Mouse (Mus musculus) limb, embryonic 12.5 days (tissue): Measurements from ENCODE around the gene Tenm2. TPM values are rescaled to one million over a fixed set of nuclear protein-coding genes. Genes with fewer than 3 reads are reported as not detected.

Experiments used
- ATAC-seq: fragments of 200-750 bp; cut with Nextera tagmentation; 2 replicates; pipeline ENCODE4 v1.8.0; 2017; ENCODE audit warnings: low read depth, moderate TSS enrichment; ENCODE audit not compliant: insufficient number of reproducible peaks, insufficient read depth, low FRiP score, low TSS enrichment
- H3K27ac ChIP-seq: fragments of 300-500 bp; sonication (generic); 2 replicates; pipeline ENCODE4 v1.5.1; 2016; ENCODE audit warnings: mild to moderate bottlenecking, moderate library complexity
- H3K27me3 ChIP-seq: fragments of 300-500 bp; sonication (generic); 2 replicates; pipeline ENCODE4 v1.6.1; 2016; ENCODE audit warnings: mild to moderate bottlenecking, moderate library complexity
- H3K36me3 ChIP-seq: fragments of 300-500 bp; sonication (generic); 2 replicates; pipeline ENCODE4 v1.6.1; 2016; ENCODE audit warnings: mild to moderate bottlenecking, moderate library complexity
- H3K4me1 ChIP-seq: fragments of 300-500 bp; sonication (generic); replicated peaks from 2 replicates; pipeline ENCODE4 v1.6.1; 2016
- H3K4me2 ChIP-seq: fragments of 300-500 bp; sonication (generic); 2 replicates; pipeline ENCODE4 v1.6.1; 2016; ENCODE audit warnings: mild to moderate bottlenecking, moderate library complexity
- H3K4me3 ChIP-seq: fragments of 300-500 bp; sonication (generic); replicated peaks from 2 replicates; pipeline ENCODE4 v1.5.1; 2016; ENCODE audit warnings: mild to moderate bottlenecking
- H3K9ac ChIP-seq: fragments of 300-500 bp; sonication (generic); replicated peaks from 2 replicates; pipeline ENCODE4 v1.6.1; 2016; ENCODE audit warnings: mild to moderate bottlenecking, moderate library complexity
- H3K9me3 ChIP-seq: fragments of 300-500 bp; sonication (generic); 2 replicates; pipeline ENCODE4 v1.6.1; 2016; ENCODE audit warnings: mild to moderate bottlenecking, moderate library complexity
- WGBS: fragments of 180-500 bp; shearing (Covaris S2); methylation state at CpG from one replicate; pipeline ENCODE4 v1.1.7; 2016; 5-methylcytosine and 5-hydroxymethylcytosine counted together
- polyA plus RNA-seq: library from polyadenylated mRNA; unstranded; fragments of >200 nt; fragmentation: Nextera tagmentation; extraction: Ambion mirVana; gene quantifications from 2 replicates; pipeline ENCODE4 v1.2.1, GENCODE M21; 2016

The Tenm2 gene
- polyA plus RNA-seq, 1 experiment from 2014 or later, result 0.94 TPM

GRCm38 (mm10) chr11:36078391-36078790, 1157.4 kb downstream of the Tenm2 start:
- Histone ChIP-seq H3K4me1 (peaks cover 11% of the 10 kb centered on the region), H3K36me3 (no peaks in the 10 kb centered on the region), H3K27ac (no peak overlapping the region), H3K9ac (no peak overlapping the region), H3K27me3 (peaks cover 12% of the 10 kb centered on the region; the same call in 1 of the 2 replicates), H3K4me2 (no peak overlapping the region), H3K9me3 (no peaks in the 10 kb centered on the region), H3K4me3 (no peak overlapping the region)
- no peak for ATAC-seq
- 81% methylated on average over 7 of the region's 7 CpGs for WGBS

DNA sequence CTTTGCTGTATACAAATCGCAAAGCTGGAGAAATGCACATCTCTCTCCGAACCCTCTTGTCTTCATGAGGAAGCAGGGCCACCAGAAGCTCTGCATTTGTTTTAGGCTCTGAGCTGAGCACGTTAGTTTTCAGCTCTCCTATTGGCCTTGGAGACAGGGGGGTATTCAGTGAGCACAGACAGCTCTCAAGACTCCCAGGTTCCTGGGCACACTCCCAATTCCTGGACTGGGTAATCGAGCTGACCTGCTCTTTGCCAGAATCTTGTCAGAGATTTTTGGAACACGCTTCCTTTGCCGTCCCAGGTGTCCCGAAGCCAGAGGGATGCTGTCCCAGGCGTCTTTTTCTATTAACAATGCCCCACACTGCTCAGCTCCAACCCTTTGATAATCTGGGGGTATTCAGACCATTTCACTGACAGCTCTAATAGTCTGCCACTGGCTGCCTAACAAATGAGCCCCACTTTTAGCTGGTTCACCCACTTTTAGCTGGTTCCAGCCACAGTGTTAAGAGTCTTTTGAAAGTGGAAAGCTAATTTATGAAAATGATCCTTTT, 1161.7 kb downstream of the Tenm2 start:
- no peak for ATAC-seq
- H3K9me3 ChIP-seq, result no peaks in the 10 kb centered on the region
- H3K4me2 ChIP-seq, result no peak overlapping the region
- H3K36me3 ChIP-seq, result no peaks in the 10 kb centered on the region
- no peaks in the 10 kb centered on the region for H3K4me1 ChIP-seq
- no peak overlapping the region for H3K4me3 ChIP-seq
- H3K27me3 ChIP-seq, result no peaks in the 10 kb centered on the region
- no peak overlapping the region for H3K9ac ChIP-seq
- H3K27ac ChIP-seq, result no peak overlapping the region
- 76% methylated on average over 8 of the region's 8 CpGs for WGBS

DNA sequence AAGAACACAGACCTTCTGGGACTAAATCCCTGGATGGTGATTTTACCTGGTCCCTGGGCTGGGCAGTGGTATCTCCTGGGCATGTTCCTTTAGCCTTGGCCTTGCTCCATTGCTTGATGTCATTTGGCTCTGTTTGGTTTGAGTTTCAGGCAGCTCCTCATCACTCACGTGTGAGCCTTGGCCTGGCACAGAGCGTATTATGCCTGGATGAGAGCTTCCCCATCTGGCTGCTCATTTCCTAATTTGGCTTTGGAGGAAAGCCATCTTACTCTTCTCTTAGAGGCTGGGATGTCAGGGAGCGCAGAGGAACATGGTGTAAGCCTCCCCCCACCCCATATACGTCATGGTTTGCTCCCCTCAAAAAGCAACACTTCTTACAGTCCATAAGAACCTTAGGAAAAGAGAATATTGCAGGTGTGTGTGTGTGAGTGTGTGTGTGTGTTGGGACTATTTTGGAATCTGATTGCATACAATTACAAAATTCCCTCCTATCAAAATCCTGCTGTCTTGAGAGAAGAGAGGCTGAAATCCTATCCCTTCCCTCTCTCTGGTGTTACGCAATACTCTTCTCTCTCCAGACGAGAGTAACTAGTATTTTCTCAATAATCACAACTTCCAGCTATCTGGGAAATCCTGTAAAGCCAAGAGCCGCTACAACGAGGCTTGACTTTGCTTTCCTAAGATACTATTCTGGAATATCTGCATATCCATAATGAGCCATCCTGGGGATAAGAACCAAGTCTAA, 1162.5 kb downstream of the Tenm2 start:
- WGBS, result 83% methylated on average over 8 of the region's 8 CpGs
- H3K36me3 ChIP-seq, result no peaks in the 10 kb centered on the region
- H3K4me3 ChIP-seq, result no peak overlapping the region
- H3K9me3 ChIP-seq, result no peaks in the 10 kb centered on the region
- no peaks in the 10 kb centered on the region for H3K4me1 ChIP-seq
- H3K9ac ChIP-seq, result no peak overlapping the region
- no peak overlapping the region for H3K27ac ChIP-seq
- H3K4me2 ChIP-seq, result no peak overlapping the region
- H3K27me3 ChIP-seq, result no peaks in the 10 kb centered on the region
- ATAC-seq, result no peak

- Histone ChIP-seq H3K36me3 (no peaks in the 10 kb centered on the region), H3K9ac (no peak overlapping the region), H3K27ac (no peak overlapping the region), H3K9me3 (no peaks in the 10 kb centered on the region), H3K27me3 (no peaks in the 10 kb centered on the region), H3K4me1 (no peaks in the 10 kb centered on the region), H3K4me3 (no peak overlapping the region), H3K4me2 (no peak overlapping the region)
- WGBS, result 86% methylated on average over 5 of the region's 5 CpGs
- no peak for ATAC-seq
These were observed 1163.1 kb downstream of the Tenm2 start for GRCm38 (mm10) chr11:36072646-36073045.

- Histone ChIP-seq H3K36me3 (no peaks in the 10 kb centered on the region), H3K27me3 (no peaks in the 10 kb centered on the region), H3K9ac (no peak overlapping the region), H3K27ac (no peak overlapping the region), H3K4me3 (no peak overlapping the region), H3K4me2 (no peak overlapping the region), H3K4me1 (no peaks in the 10 kb centered on the region), H3K9me3 (no peaks in the 10 kb centered on the region)
- no peak for ATAC-seq
- WGBS, result 46% methylated on average over 9 of the region's 9 CpGs
These were observed 1163.7 kb downstream of the Tenm2 start for GRCm38 (mm10) chr11:36072038-36072437.

DNA sequence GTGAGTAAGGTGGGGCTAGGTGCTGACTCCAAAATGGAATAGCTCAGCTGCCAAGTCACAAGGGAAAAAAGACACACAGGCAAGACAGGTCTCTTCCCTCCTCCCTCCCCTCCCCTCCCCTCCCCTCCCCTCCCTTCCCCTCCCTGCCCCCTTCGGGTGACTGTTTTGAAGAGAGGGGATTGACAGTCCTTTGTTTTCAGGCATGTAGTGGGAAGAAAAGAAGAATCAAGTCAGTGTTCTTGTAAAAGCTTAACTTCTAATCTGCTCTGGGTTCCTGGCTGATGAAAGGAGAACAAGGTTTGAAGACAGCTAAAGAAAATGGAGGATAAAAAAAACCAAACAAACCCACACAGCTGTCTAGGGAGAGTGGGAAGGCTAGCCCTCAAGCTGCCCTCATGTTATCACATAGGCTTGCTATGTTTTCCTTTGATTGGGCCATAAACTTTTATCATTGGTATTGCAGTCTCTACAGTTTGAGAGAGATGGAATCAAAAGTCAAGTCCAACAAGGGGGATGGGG, 1176.4 kb downstream of the Tenm2 start:
- no peaks in the 10 kb centered on the region for H3K4me1 ChIP-seq
- H3K4me3 ChIP-seq, result no peak overlapping the region
- H3K36me3 ChIP-seq, result no peaks in the 10 kb centered on the region
- peaks cover 4% of the 10 kb centered on the region; the same call in 1 of the 2 replicates for H3K27me3 ChIP-seq
- H3K4me2 ChIP-seq, result no peak overlapping the region
- H3K9ac ChIP-seq, result no peak overlapping the region
- no peaks in the 10 kb centered on the region for H3K9me3 ChIP-seq
- 20% methylated on average over 1 of the region's 1 CpGs for WGBS
- no peak overlapping the region for H3K27ac ChIP-seq
- no peak for ATAC-seq

- 90% methylated on average over 11 of the region's 11 CpGs for WGBS
These were observed 1179.2 kb downstream of the Tenm2 start for GRCm38 (mm10) chr11:36056525-36056924.

GRCm38 (mm10) chr11:36054323-36054722, 1181.4 kb downstream of the Tenm2 start:
- Histone ChIP-seq H3K4me2 (no peak overlapping the region), H3K4me1 (no peaks in the 10 kb centered on the region), H3K36me3 (no peaks in the 10 kb centered on the region), H3K27me3 (peaks cover 4% of the 10 kb centered on the region; the same call in 1 of the 2 replicates), H3K9ac (no peak overlapping the region), H3K9me3 (no peaks in the 10 kb centered on the region), H3K27ac (no peak overlapping the region), H3K4me3 (no peak overlapping the region)
- ATAC-seq, result no peak
- WGBS, result 85% methylated on average over 7 of the region's 7 CpGs

More at GRCm38 (mm10) chr11:36056525-36056924, 1179.2 kb downstream of the Tenm2 start:
- Histone ChIP-seq H3K9ac (no peak overlapping the region), H3K27ac (no peak overlapping the region), H3K4me3 (no peak overlapping the region), H3K27me3 (peaks cover 4% of the 10 kb centered on the region; the same call in 1 of the 2 replicates), H3K4me1 (no peaks in the 10 kb centered on the region), H3K9me3 (no peaks in the 10 kb centered on the region), H3K36me3 (no peaks in the 10 kb centered on the region), H3K4me2 (no peak overlapping the region)
- ATAC-seq, result no peak

DNA sequence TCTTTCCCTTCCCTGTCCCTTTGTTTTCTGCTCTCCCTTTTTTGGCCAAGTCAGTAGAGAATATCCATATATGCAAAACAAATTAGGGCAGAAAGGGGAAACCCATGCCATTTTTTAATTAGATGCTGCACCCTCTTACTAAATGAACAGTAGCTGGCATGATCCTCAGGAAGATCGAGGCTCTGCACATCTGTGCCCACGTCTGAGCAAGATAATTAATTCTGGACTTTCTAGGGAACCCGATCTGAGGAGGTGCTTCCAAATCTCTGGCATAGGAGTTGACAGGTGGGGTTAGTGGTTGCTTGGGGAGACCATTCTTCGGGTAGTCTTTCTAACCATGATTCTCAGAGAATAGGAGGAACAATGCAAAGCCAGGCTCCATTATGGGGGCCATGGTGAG, 1182.3 kb downstream of the Tenm2 start:
- Histone ChIP-seq H3K27ac (no peak overlapping the region), H3K4me1 (no peaks in the 10 kb centered on the region), H3K4me2 (no peak overlapping the region), H3K9ac (no peak overlapping the region), H3K27me3 (peaks cover 4% of the 10 kb centered on the region; the same call in 1 of the 2 replicates), H3K36me3 (no peaks in the 10 kb centered on the region), H3K9me3 (no peaks in the 10 kb centered on the region), H3K4me3 (no peak overlapping the region)
- 74% methylated on average over 4 of the region's 4 CpGs for WGBS
- no peak for ATAC-seq

DNA sequence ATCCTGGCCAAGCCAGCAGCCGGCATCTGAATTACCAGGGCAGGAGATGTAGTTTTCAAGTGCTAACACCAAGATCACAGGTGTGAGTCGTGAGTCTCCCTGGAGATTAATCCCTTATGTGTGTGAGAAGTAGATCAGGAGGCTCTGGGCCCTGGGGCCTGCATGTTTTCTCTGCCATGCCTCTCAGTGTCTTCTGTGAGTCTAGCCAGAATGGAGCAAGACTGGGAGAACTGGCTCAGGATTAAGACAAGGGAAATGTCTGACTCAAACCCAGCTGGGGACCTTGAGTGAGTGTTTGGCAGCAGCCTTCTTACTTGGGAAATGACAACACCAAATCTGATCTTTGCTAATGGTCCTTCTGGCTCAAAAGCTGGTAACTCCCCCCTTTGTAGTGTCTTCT, 1183.2 kb downstream of the Tenm2 start:
- no peaks in the 10 kb centered on the region for H3K4me1 ChIP-seq
- H3K27me3 ChIP-seq, result peaks cover 4% of the 10 kb centered on the region; the same call in 1 of the 2 replicates
- WGBS, result 43% methylated on average over 2 of the region's 2 CpGs
- H3K9ac ChIP-seq, result no peak overlapping the region
- H3K27ac ChIP-seq, result no peak overlapping the region
- H3K9me3 ChIP-seq, result no peaks in the 10 kb centered on the region
- no peaks in the 10 kb centered on the region for H3K36me3 ChIP-seq
- H3K4me2 ChIP-seq, result no peak overlapping the region
- H3K4me3 ChIP-seq, result no peak overlapping the region
- ATAC-seq, result no peak

GRCm38 (mm10) chr11:36052091-36052490, 1183.7 kb downstream of the Tenm2 start:
- no peaks in the 10 kb centered on the region for H3K36me3 ChIP-seq
- WGBS, result 88% methylated on average over 1 of the region's 1 CpGs
- H3K9ac ChIP-seq, result no peak overlapping the region
- H3K27ac ChIP-seq, result no peak overlapping the region
- H3K27me3 ChIP-seq, result peaks cover 7% of the 10 kb centered on the region; the same call in 1 of the 2 replicates
- H3K4me3 ChIP-seq, result no peak overlapping the region
- H3K9me3 ChIP-seq, result no peaks in the 10 kb centered on the region
- no peaks in the 10 kb centered on the region for H3K4me1 ChIP-seq
- no peak overlapping the region for H3K4me2 ChIP-seq
- ATAC-seq, result no peak
